Mouse (Mus musculus) liver, adult 2 months (tissue): ENCODE data around the gene Cbx4. TPM values are rescaled to one million over a fixed set of nuclear protein-coding genes. Genes with fewer than 3 reads are reported as not detected.
"Not testable (repeated sequence)": the region's sequence is repeated elsewhere in the genome, so short reads cannot be mapped to it uniquely, and the experiment has no call there.

ENCODE experiments used
- DNase-seq: peaks from one replicate; pipeline ENCODE4 v3.0.0-alpha.2; 2011; ENCODE audit warnings: low read depth, low spot score; ENCODE audit errors: extremely low read depth
- H3K27ac ChIP-seq: fragments of 200-500 bp; replicated peaks from 2 replicates; pipeline ENCODE4 v1.5.1; 2012; ENCODE audit warnings: low read depth, mild to moderate bottlenecking, control low read depth, inconsistent platforms, low read length; ENCODE audit not compliant: insufficient read depth
- H3K27me3 ChIP-seq: fragments of 200-500 bp; 2 replicates; pipeline ENCODE4 v1.6.1; 2012; ENCODE audit warnings: mild to moderate bottlenecking, moderate library complexity, low read length, inconsistent platforms; ENCODE audit not compliant: control insufficient read depth, insufficient read depth
- H3K36me3 ChIP-seq: fragments of 200-500 bp; 2 replicates; pipeline ENCODE4 v1.6.1; 2012; ENCODE audit warnings: low read length, inconsistent platforms; ENCODE audit not compliant: control insufficient read depth, insufficient read depth
- H3K4me1 ChIP-seq: fragments of 200-500 bp; 2 replicates; pipeline ENCODE4 v1.6.1; 2011; ENCODE audit warnings: low read length; ENCODE audit not compliant: control insufficient read depth, insufficient read depth
- H3K4me3 ChIP-seq: fragments of 200-500 bp; 2 replicates; pipeline ENCODE4 v1.5.1; 2011; ENCODE audit warnings: low read depth, mild to moderate bottlenecking, control low read depth, low read length, moderate library complexity; ENCODE audit not compliant: insufficient read depth
- H3K79me2 ChIP-seq: fragments of 200-500 bp; 2 replicates; pipeline ENCODE4 v1.6.1; 2012; ENCODE audit warnings: inconsistent platforms, mild to moderate bottlenecking, low read length, moderate library complexity; ENCODE audit not compliant: control insufficient read depth, insufficient read depth
- H3K9ac ChIP-seq: fragments of 200-500 bp; 2 replicates; pipeline ENCODE4 v1.6.1; 2012; ENCODE audit warnings: low read depth, mild to moderate bottlenecking, control low read depth, inconsistent platforms, low read length
- CTCF ChIP-seq: fragments of 200-500 bp; IDR thresholded peaks from 2 replicates; pipeline ENCODE4 v1.5.1; 2011; ENCODE audit warnings: low read depth, low read length, control low read depth
- POLR2A ChIP-seq: fragments of 200-500 bp; IDR thresholded peaks from 2 replicates; pipeline ENCODE4 v1.6.1; 2011; ENCODE audit warnings: low read length, control low read depth; ENCODE audit not compliant: insufficient read depth; ENCODE audit errors: extremely low read depth
- WGBS: fragments of 180-500 bp; shearing (Covaris S2); methylation state at CpG from one replicate; pipeline ENCODE4 v1.1.7; 2018; 5-methylcytosine and 5-hydroxymethylcytosine counted together
- polyA plus RNA-seq: library from polyadenylated mRNA; depleted of rRNA; stranded (reverse); fragments of >200 nt; gene quantifications from 2 replicates; pipeline ENCODE4 v1.2.3, GENCODE M21; 2012
- total RNA-seq: library from RNA; depleted of rRNA; stranded (reverse); fragments of >200 nt; gene quantifications from 2 replicates; pipeline ENCODE4 v1.2.3, GENCODE M21; 2014

Gene Cbx4
- total and polyA plus RNA-seq, 2 experiments = 2.9 to 8.2 TPM

- WGBS = 6% methylated on average over 6 of the region's 6 CpGs
- TF ChIP-seq CTCF (no peak; the same call in 1 of the 2 replicates), POLR2A (no peak)
- Histone ChIP-seq H3K4me3 (no peak overlapping the region), H3K27ac (0 out of 2 replicates have a peak overlapping the region, but pooled peaks have one; percentile 10), H3K9ac (no peak overlapping the region), H3K36me3 (no peaks in the 10 kb centered on the region), H3K27me3 (no peaks in the 10 kb centered on the region), H3K79me2 (no peaks in the 10 kb centered on the region), H3K4me1 (peaks cover 11% of the 10 kb centered on the region)
- peak; percentile 72 for DNase-seq
Measured at GRCm38 (mm10) chr11:119106289-119106688, 20.3 kb upstream of the Cbx4 start.

GRCm38 (mm10) chr11:119105748-119106147 lies 19.7 kb upstream of the Cbx4 start:
- TF ChIP-seq POLR2A = no peak
- TF ChIP-seq CTCF = no peak
- Histone ChIP-seq H3K36me3 (no peaks in the 10 kb centered on the region), H3K4me3 (no peak overlapping the region), H3K27me3 (no peaks in the 10 kb centered on the region), H3K9ac (no peak overlapping the region), H3K27ac (no peak overlapping the region), H3K4me1 (peaks cover 11% of the 10 kb centered on the region), H3K79me2 (no peaks in the 10 kb centered on the region)
- WGBS = 46% methylated on average over 8 of the region's 8 CpGs
- no peak for DNase-seq

GRCm38 (mm10) chr11:119105071-119105609 lies 19.1 kb upstream of the Cbx4 start:
- Histone ChIP-seq H3K36me3 (no peaks in the 10 kb centered on the region), H3K4me3 (no peak overlapping the region), H3K9ac (no peak overlapping the region), H3K27me3 (no peaks in the 10 kb centered on the region), H3K27ac (no peak overlapping the region), H3K4me1 (peaks cover 11% of the 10 kb centered on the region), H3K79me2 (no peaks in the 10 kb centered on the region)
- WGBS = 47% methylated on average over 7 of the region's 7 CpGs
- no peak for DNase-seq
- no peak for TF ChIP-seq POLR2A

- Histone ChIP-seq H3K27ac (no peak overlapping the region), H3K4me3 (no peak overlapping the region), H3K9ac (no peak overlapping the region), H3K4me1 (peaks cover 8% of the 10 kb centered on the region; the same call in 1 of the 2 replicates), H3K36me3 (no peaks in the 10 kb centered on the region), H3K79me2 (no peaks in the 10 kb centered on the region), H3K27me3 (no peaks in the 10 kb centered on the region)
- 72% methylated on average over 3 of the region's 3 CpGs for WGBS
- TF ChIP-seq CTCF = no peak
- TF ChIP-seq POLR2A = no peak
- DNase-seq = no peak
Measured at GRCm38 (mm10) chr11:119103991-119104390, 18.0 kb upstream of the Cbx4 start.

- not testable (repeated sequence) for DNase-seq, H3K79me2 ChIP-seq, H3K4me3 ChIP-seq, H3K27ac ChIP-seq, H3K9ac ChIP-seq, H3K4me1 ChIP-seq, H3K27me3 ChIP-seq, H3K36me3 ChIP-seq
- 65% methylated on average over 4 of the region's 4 CpGs for WGBS
Measured at GRCm38 (mm10) chr11:119100355-119100754, 14.3 kb upstream of the Cbx4 start.

- WGBS = 74% methylated on average over 4 of the region's 4 CpGs
- Histone ChIP-seq H3K27me3 (no peaks in the 10 kb centered on the region), H3K4me1 (no peaks in the 10 kb centered on the region)
Measured at GRCm38 (mm10) chr11:119098202-119098601, 12.2 kb upstream of the Cbx4 start.

More at GRCm38 (mm10) chr11:119098202-119098601, 12.2 kb upstream of the Cbx4 start:
- no peak overlapping the region for H3K4me3 ChIP-seq
- DNase-seq = no peak
- H3K9ac ChIP-seq = no peak overlapping the region
- H3K79me2 ChIP-seq = no peaks in the 10 kb centered on the region
- no peak overlapping the region for H3K27ac ChIP-seq
- H3K36me3 ChIP-seq = no peaks in the 10 kb centered on the region
- TF ChIP-seq POLR2A (no peak), CTCF (no peak)
